Mouse (Mus musculus) midbrain, embryonic 15.5 days (tissue): ENCODE results near the gene Elane. TPM values are rescaled to one million over a fixed set of nuclear protein-coding genes. Genes with fewer than 3 reads are reported as not detected.

ENCODE experiments used
- ATAC-seq: fragments of 200-750 bp; cut with Nextera tagmentation; replicated peaks from 2 replicates; pipeline ENCODE4 v1.8.0; 2017; ENCODE audit warnings: moderate TSS enrichment
- H3K27ac ChIP-seq: fragments of 300-500 bp; sonication (generic); 2 replicates; pipeline ENCODE4 v1.5.1; 2015; ENCODE audit warnings: mild to moderate bottlenecking, inconsistent platforms
- H3K27me3 ChIP-seq: fragments of 300-500 bp; sonication (generic); replicated peaks from 2 replicates; pipeline ENCODE4 v1.6.1; 2015; ENCODE audit warnings: inconsistent platforms
- H3K36me3 ChIP-seq: fragments of 300-500 bp; sonication (generic); replicated peaks from 2 replicates; pipeline ENCODE4 v1.6.1; 2015; ENCODE audit warnings: inconsistent platforms
- H3K4me1 ChIP-seq: fragments of 300-500 bp; sonication (generic); 2 replicates; pipeline ENCODE4 v1.6.1; 2015; ENCODE audit warnings: inconsistent platforms
- H3K4me2 ChIP-seq: fragments of 300-500 bp; sonication (generic); 2 replicates; pipeline ENCODE4 v1.6.1; 2015; ENCODE audit warnings: inconsistent platforms, mild to moderate bottlenecking, moderate library complexity
- H3K4me3 ChIP-seq: fragments of 300-500 bp; sonication (generic); 2 replicates; pipeline ENCODE4 v1.5.1; 2015; ENCODE audit warnings: mild to moderate bottlenecking, inconsistent platforms
- H3K9ac ChIP-seq: fragments of 300-500 bp; sonication (generic); 2 replicates; pipeline ENCODE4 v1.6.1; 2015; ENCODE audit warnings: mild to moderate bottlenecking, inconsistent platforms
- H3K9me3 ChIP-seq: fragments of 300-500 bp; sonication (generic); 2 replicates; pipeline ENCODE4 v1.6.1; 2016; ENCODE audit warnings: inconsistent platforms
- WGBS: fragments of 180-500 bp; shearing (Covaris S2); methylation state at CpG from one replicate; pipeline ENCODE4 v1.1.7; 2015; ENCODE audit warnings: mixed read lengths; 5-methylcytosine and 5-hydroxymethylcytosine counted together
- polyA plus RNA-seq: library from polyadenylated mRNA; unstranded; fragments of >200 nt; fragmentation: Nextera tagmentation; extraction: Ambion mirVana; gene quantifications from 2 replicates; pipeline ENCODE4 v1.2.1, GENCODE M21; 2015

Elane gene
- 1.2 TPM in 1 of 2 replicates, not detected in the other for polyA plus RNA-seq

- Histone ChIP-seq H3K36me3 (no peaks in the 10 kb centered on the region), H3K9ac (no peak within 1 kb of the TSS), H3K4me3 (no peak within 1 kb of the TSS), H3K4me1 (peaks cover 9% of the 10 kb centered on the region; the same call in 1 of the 2 replicates), H3K9me3 (no peaks in the 10 kb centered on the region), H3K27me3 (peaks cover 12% of the 10 kb centered on the region; the same call in 1 of the 2 replicates), H3K27ac (no peak within 1 kb of the TSS), H3K4me2 (no peak within 1 kb of the TSS)
- ATAC-seq, result no peak
- 85% methylated on average over 6 of the region's 6 CpGs for WGBS
These were observed at the start of gene Elane for GRCm38 (mm10) chr10:79886054-79886453. Gene Elane (plus strand): TSS chr10:79886247.

- Histone ChIP-seq H3K9me3 (no peaks in the 10 kb centered on the region), H3K27ac (no peak overlapping the region), H3K36me3 (no peaks in the 10 kb centered on the region), H3K27me3 (no peaks in the 10 kb centered on the region), H3K4me3 (no peak overlapping the region), H3K4me1 (peaks cover 8% of the 10 kb centered on the region; the same call in 1 of the 2 replicates), H3K9ac (no peak overlapping the region), H3K4me2 (no peak overlapping the region)
- WGBS, result 92% methylated on average over 3 of the region's 3 CpGs
- ATAC-seq, result no peak
These were observed 49.1 kb upstream of the Elane start for GRCm38 (mm10) chr10:79836918-79837317.

- no peak overlapping the region for H3K27ac ChIP-seq
- no peak overlapping the region for H3K4me2 ChIP-seq
- ATAC-seq, result no peak
- no peak overlapping the region for H3K9ac ChIP-seq
- H3K4me1 ChIP-seq, result peaks cover 13% of the 10 kb centered on the region
- H3K36me3 ChIP-seq, result no peaks in the 10 kb centered on the region
- WGBS, result 71% methylated on average over 2 of the region's 2 CpGs
- H3K27me3 ChIP-seq, result no peaks in the 10 kb centered on the region
- no peaks in the 10 kb centered on the region for H3K9me3 ChIP-seq
- no peak overlapping the region for H3K4me3 ChIP-seq
These were observed 47.9 kb upstream of the Elane start for GRCm38 (mm10) chr10:79838151-79838550.

- no peak for ATAC-seq
- Histone ChIP-seq H3K4me2 (no peak overlapping the region), H3K9ac (no peak overlapping the region)
These were observed 46.0 kb upstream of the Elane start for GRCm38 (mm10) chr10:79840091-79840490.

GRCm38 (mm10) chr10:79840644-79841551, 45.1 kb upstream of the Elane start:
- H3K9me3 ChIP-seq, result no peaks in the 10 kb centered on the region
- no peaks in the 10 kb centered on the region for H3K27me3 ChIP-seq
- under 1% methylated on average over 24 of the region's 24 CpGs for WGBS
- no peak overlapping the region; the same call in 1 of the 2 replicates for H3K9ac ChIP-seq
- H3K4me2 ChIP-seq, result peak overlapping the region; percentile 54
- peak overlapping the region; percentile 30 for H3K4me3 ChIP-seq
- H3K4me1 ChIP-seq, result peaks cover 17% of the 10 kb centered on the region
- ATAC-seq, result peak; percentile 77
- H3K36me3 ChIP-seq, result no peaks in the 10 kb centered on the region
- peak overlapping the region; percentile 30 for H3K27ac ChIP-seq

More at GRCm38 (mm10) chr10:79840091-79840490, 46.0 kb upstream of the Elane start:
- no peaks in the 10 kb centered on the region for H3K9me3 ChIP-seq
- H3K4me3 ChIP-seq, result no peak overlapping the region
- no peaks in the 10 kb centered on the region for H3K36me3 ChIP-seq
- H3K27me3 ChIP-seq, result no peaks in the 10 kb centered on the region
- peaks cover 17% of the 10 kb centered on the region for H3K4me1 ChIP-seq
- 87% methylated on average over 3 of the region's 3 CpGs for WGBS
- peak overlapping the region; percentile 30; the same call in 1 of the 2 replicates for H3K27ac ChIP-seq

GRCm38 (mm10) chr10:79842322-79842721, 43.7 kb upstream of the Elane start:
- Histone ChIP-seq H3K9me3 (no peaks in the 10 kb centered on the region), H3K27ac (no peak overlapping the region), H3K4me2 (no peak overlapping the region), H3K4me3 (no peak overlapping the region), H3K9ac (no peak overlapping the region), H3K36me3 (no peaks in the 10 kb centered on the region), H3K27me3 (no peaks in the 10 kb centered on the region), H3K4me1 (peaks cover 17% of the 10 kb centered on the region)
- no peak for ATAC-seq
- 75% methylated on average over 3 of the region's 3 CpGs for WGBS

GRCm38 (mm10) chr10:79843476-79843875, 42.6 kb upstream of the Elane start:
- WGBS, result 46% methylated on average over 6 of the region's 6 CpGs
- H3K9ac ChIP-seq, result no peak overlapping the region
- no peak overlapping the region; the same call in 1 of the 2 replicates for H3K27ac ChIP-seq
- no peaks in the 10 kb centered on the region for H3K36me3 ChIP-seq
- no peak overlapping the region for H3K4me2 ChIP-seq
- no peaks in the 10 kb centered on the region for H3K27me3 ChIP-seq
- H3K9me3 ChIP-seq, result no peaks in the 10 kb centered on the region
- H3K4me1 ChIP-seq, result peaks cover 17% of the 10 kb centered on the region
- H3K4me3 ChIP-seq, result no peak overlapping the region
- ATAC-seq, result no peak

- Histone ChIP-seq H3K27me3 (no peaks in the 10 kb centered on the region), H3K9me3 (no peaks in the 10 kb centered on the region), H3K36me3 (no peaks in the 10 kb centered on the region), H3K9ac (no peak overlapping the region), H3K27ac (no peak overlapping the region), H3K4me2 (no peak overlapping the region), H3K4me3 (no peak overlapping the region), H3K4me1 (peaks cover 13% of the 10 kb centered on the region)
- no peak for ATAC-seq
- WGBS, result 69% methylated on average over 5 of the region's 5 CpGs
These were observed 39.5 kb upstream of the Elane start for GRCm38 (mm10) chr10:79846553-79846952.

GRCm38 (mm10) chr10:79849941-79850628, 36.0 kb upstream of the Elane start:
- Histone ChIP-seq H3K27me3 (no peaks in the 10 kb centered on the region), H3K4me3 (no peak overlapping the region), H3K36me3 (no peaks in the 10 kb centered on the region), H3K4me2 (no peak overlapping the region), H3K4me1 (peaks cover 24% of the 10 kb centered on the region), H3K9ac (no peak overlapping the region), H3K9me3 (no peaks in the 10 kb centered on the region), H3K27ac (no peak overlapping the region)
- ATAC-seq, result no peak
- 86% methylated on average over 8 of the region's 8 CpGs for WGBS

GRCm38 (mm10) chr10:79851653-79852052, 34.4 kb upstream of the Elane start:
- Histone ChIP-seq H3K9ac (0 out of 2 replicates have a peak overlapping the region, but pooled peaks have one; percentile 4), H3K27me3 (no peaks in the 10 kb centered on the region), H3K4me1 (peaks cover 39% of the 10 kb centered on the region), H3K4me2 (no peak overlapping the region), H3K9me3 (no peaks in the 10 kb centered on the region), H3K27ac (peak overlapping the region; percentile 99), H3K36me3 (no peaks in the 10 kb centered on the region), H3K4me3 (no peak overlapping the region)
- ATAC-seq, result no peak
- WGBS, result 88% methylated on average over 3 of the region's 3 CpGs

- Histone ChIP-seq H3K4me3 (peak overlapping the region; percentile 91; the same call in 1 of the 2 replicates), H3K9me3 (no peaks in the 10 kb centered on the region), H3K4me1 (peaks cover 45% of the 10 kb centered on the region), H3K4me2 (peak overlapping the region; percentile 76), H3K27ac (peak overlapping the region; percentile 99), H3K27me3 (no peaks in the 10 kb centered on the region), H3K9ac (peak overlapping the region; percentile 66), H3K36me3 (no peaks in the 10 kb centered on the region)
- WGBS, result 57% methylated on average over 9 of the region's 9 CpGs
- ATAC-seq, result no peak
These were observed 33.8 kb upstream of the Elane start for GRCm38 (mm10) chr10:79852107-79852789.

GRCm38 (mm10) chr10:79852827-79853226, 33.2 kb upstream of the Elane start:
- H3K4me1 ChIP-seq, result peaks cover 50% of the 10 kb centered on the region
- peak overlapping the region; percentile 99 for H3K27ac ChIP-seq

More at GRCm38 (mm10) chr10:79852827-79853226, 33.2 kb upstream of the Elane start:
- 14% methylated on average over 8 of the region's 8 CpGs for WGBS
- peak overlapping the region; percentile 76 for H3K4me2 ChIP-seq
- H3K9ac ChIP-seq, result peak overlapping the region; percentile 66
- peak overlapping the region; percentile 91 for H3K4me3 ChIP-seq
- no peaks in the 10 kb centered on the region for H3K9me3 ChIP-seq
- H3K36me3 ChIP-seq, result no peaks in the 10 kb centered on the region
- no peaks in the 10 kb centered on the region for H3K27me3 ChIP-seq
- ATAC-seq, result no peak
